Mouse (Mus musculus): ENCODE data around the gene Ncapd3. TPM values are rescaled to one million over a fixed set of nuclear protein-coding genes. Genes with fewer than 3 reads are reported as not detected.

Ncapd3 gene
- polyA plus RNA-seq, 1 experiment = 28.9 TPM

- TF ChIP-seq POLR2A (IDR thresholded peaks at IDR 0.05; ENCODE audit: borderline replicate concordance, extremely low read depth, insufficient read depth, insufficient read length, poor library complexity, severe bottlenecking) (no peak), CTCF (IDR thresholded peaks at IDR 0.05; ENCODE audit: borderline replicate concordance, extremely low read depth, insufficient read depth, insufficient read length) (no peak)
- DNase-seq (ENCODE audit: low read depth) = no peak
Observed at GRCm38 (mm10) chr9:27058341-27058740, 28.4 kb downstream of the Ncapd3 start.

GRCm38 (mm10) chr9:27070895-27071294 is 40.9 kb downstream of the Ncapd3 start:
- TF ChIP-seq CTCF (IDR thresholded peaks at IDR 0.05; ENCODE audit: borderline replicate concordance, extremely low read depth, insufficient read depth, insufficient read length) = no peak
- TF ChIP-seq POLR2A (IDR thresholded peaks at IDR 0.05; ENCODE audit: borderline replicate concordance, extremely low read depth, insufficient read depth, insufficient read length, poor library complexity, severe bottlenecking) = no peak
- DNase-seq (ENCODE audit: low read depth) = no peak

GRCm38 (mm10) chr9:27074677-27075076 is 44.7 kb downstream of the Ncapd3 start:
- DNase-seq (ENCODE audit: low read depth) = peak; percentile 44
- no peak for TF ChIP-seq CTCF (IDR thresholded peaks at IDR 0.05; ENCODE audit: borderline replicate concordance, extremely low read depth, insufficient read depth, insufficient read length)
- TF ChIP-seq POLR2A (IDR thresholded peaks at IDR 0.05; ENCODE audit: borderline replicate concordance, extremely low read depth, insufficient read depth, insufficient read length, poor library complexity, severe bottlenecking) = no peak

- TF ChIP-seq CTCF (IDR thresholded peaks at IDR 0.05; ENCODE audit: borderline replicate concordance, extremely low read depth, insufficient read depth, insufficient read length) = no peak
- no peak for TF ChIP-seq POLR2A (IDR thresholded peaks at IDR 0.05; ENCODE audit: borderline replicate concordance, extremely low read depth, insufficient read depth, insufficient read length, poor library complexity, severe bottlenecking)
- no peak for DNase-seq (ENCODE audit: low read depth)
Observed at GRCm38 (mm10) chr9:27075812-27076211, 45.8 kb downstream of the Ncapd3 start.

- TF ChIP-seq CTCF (IDR thresholded peaks at IDR 0.05; ENCODE audit: borderline replicate concordance, extremely low read depth, insufficient read depth, insufficient read length) (no peak), POLR2A (IDR thresholded peaks at IDR 0.05; ENCODE audit: borderline replicate concordance, extremely low read depth, insufficient read depth, insufficient read length, poor library complexity, severe bottlenecking) (no peak)
- DNase-seq (ENCODE audit: low read depth) = no peak
Observed at GRCm38 (mm10) chr9:27086256-27086655, 56.3 kb downstream of the Ncapd3 start.

GRCm38 (mm10) chr9:27087402-27087801 is 57.4 kb downstream of the Ncapd3 start:
- no peak for DNase-seq (ENCODE audit: low read depth)
- no peak for TF ChIP-seq POLR2A (IDR thresholded peaks at IDR 0.05; ENCODE audit: borderline replicate concordance, extremely low read depth, insufficient read depth, insufficient read length, poor library complexity, severe bottlenecking)
- TF ChIP-seq CTCF (IDR thresholded peaks at IDR 0.05; ENCODE audit: borderline replicate concordance, extremely low read depth, insufficient read depth, insufficient read length) = no peak

GRCm38 (mm10) chr9:27090134-27090533 is 60.2 kb downstream of the Ncapd3 start:
- peak; percentile 62 for DNase-seq (ENCODE audit: low read depth)
- no peak for TF ChIP-seq CTCF (IDR thresholded peaks at IDR 0.05; ENCODE audit: borderline replicate concordance, extremely low read depth, insufficient read depth, insufficient read length)

- no peak for TF ChIP-seq POLR2A (IDR thresholded peaks at IDR 0.05; ENCODE audit: borderline replicate concordance, extremely low read depth, insufficient read depth, insufficient read length, poor library complexity, severe bottlenecking)
- no peak for TF ChIP-seq CTCF (IDR thresholded peaks at IDR 0.05; ENCODE audit: borderline replicate concordance, extremely low read depth, insufficient read depth, insufficient read length)
- peak; percentile 86 for DNase-seq (ENCODE audit: low read depth)
Observed at GRCm38 (mm10) chr9:27090801-27091775, 61.1 kb downstream of the Ncapd3 start.

- no peak for DNase-seq (ENCODE audit: low read depth)
- TF ChIP-seq POLR2A (IDR thresholded peaks at IDR 0.05; ENCODE audit: borderline replicate concordance, extremely low read depth, insufficient read depth, insufficient read length, poor library complexity, severe bottlenecking) (no peak), CTCF (IDR thresholded peaks at IDR 0.05; ENCODE audit: borderline replicate concordance, extremely low read depth, insufficient read depth, insufficient read length) (no peak)
Observed at GRCm38 (mm10) chr9:27092916-27093315, 62.9 kb downstream of the Ncapd3 start.

GRCm38 (mm10) chr9:27098092-27098491 is 68.1 kb downstream of the Ncapd3 start:
- no peak for DNase-seq (ENCODE audit: low read depth)
- TF ChIP-seq POLR2A (IDR thresholded peaks at IDR 0.05; ENCODE audit: borderline replicate concordance, extremely low read depth, insufficient read depth, insufficient read length, poor library complexity, severe bottlenecking) (no peak), CTCF (IDR thresholded peaks at IDR 0.05; ENCODE audit: borderline replicate concordance, extremely low read depth, insufficient read depth, insufficient read length) (peak; percentile 6; the same call in 1 of the 2 replicates)

- TF ChIP-seq POLR2A (IDR thresholded peaks at IDR 0.05; ENCODE audit: borderline replicate concordance, extremely low read depth, insufficient read depth, insufficient read length, poor library complexity, severe bottlenecking) (no peak), CTCF (IDR thresholded peaks at IDR 0.05; ENCODE audit: borderline replicate concordance, extremely low read depth, insufficient read depth, insufficient read length) (no peak)
- no peak for DNase-seq (ENCODE audit: low read depth)
Observed at GRCm38 (mm10) chr9:27098557-27098956, 68.6 kb downstream of the Ncapd3 start.

- DNase-seq (ENCODE audit: low read depth) = no peak
- TF ChIP-seq POLR2A (IDR thresholded peaks at IDR 0.05; ENCODE audit: borderline replicate concordance, extremely low read depth, insufficient read depth, insufficient read length, poor library complexity, severe bottlenecking) (no peak), CTCF (IDR thresholded peaks at IDR 0.05; ENCODE audit: borderline replicate concordance, extremely low read depth, insufficient read depth, insufficient read length) (no peak)
Observed at GRCm38 (mm10) chr9:27099474-27099873, 69.5 kb downstream of the Ncapd3 start.

Data from brain, embryonic 14.5 days (tissue).